Mouse (Mus musculus): ENCODE measurements around the gene Cd3e.

- no peak for TF ChIP-seq CTCF (IDR thresholded peaks at IDR 0.05; ENCODE audit: extremely low read depth, insufficient read depth, low read length)
- TF ChIP-seq POLR2A (IDR thresholded peaks at IDR 0.05; ENCODE audit: extremely low read depth, insufficient read depth, low read length): no peak
Measured at GRCm38 (mm10) chr9:44981676-44982075, 27.8 kb downstream of the Cd3e start, which contains the start of gene Cd3d.

Measured in cortical plate, adult 2 months (tissue).